In genomic region chr13:98332106-98332505, GRCm38 (mm10) we compare ENCODE assay signal across 8 mouse cellular contexts. TPM values are rescaled to one million over a fixed set of nuclear protein-coding genes. Genes with fewer than 3 reads are reported as not detected.
DNase-seq lines count a peak whose midpoint lies in the region; ATAC-seq and TF ChIP-seq lines count a peak whose summit lies in the region.
"Had no signal": no experiment of that assay in that cellular context is flagged by ENCODE, and none has a peak within 500 bp of the region (broad histone marks: within the 10 kb centered on the region; RNA-seq: fewer than 3 reads in every experiment).

No protein-coding gene starts in this region.

- H3K27ac ChIP-seq in layer of hippocampus, adult 2 months: no peak overlapping the region
- H3K27ac ChIP-seq in MEL (ENCODE audit: control insufficient read depth, low read depth, low read length): no peak overlapping the region
- no peak overlapping the region for H3K27ac ChIP-seq in embryonic facial prominence, embryonic 11.5 days (replicated peaks; ENCODE audit: low read depth, low read length)
- H3K27ac ChIP-seq in forebrain, embryonic 16.5 days (ENCODE audit: low read length): no peak overlapping the region
- H3K27ac ChIP-seq: hindbrain, embryonic 15.5 days had no signal

- no peak for TF ChIP-seq EP300 in MEL (IDR thresholded peaks at IDR 0.05; ENCODE audit: low read depth in 1 of 2, low read length in 2 of 2)

- peak; percentile 77 for TF ChIP-seq CTCF in layer of hippocampus, adult 2 months (conservative IDR thresholded peaks at IDR 0.05)
- TF ChIP-seq CTCF in MEL (IDR thresholded peaks at IDR 0.05 in 2 of 3, conservative IDR thresholded peaks at IDR 0.05 in 1 of 3; ENCODE audit: control insufficient read depth in 1 of 3, insufficient read depth in 1 of 3, low read depth in 2 of 3, low read length in 3 of 3, poor library complexity in 1 of 3, severe bottlenecking in 1 of 3): peak; percentile 47 to 61 (median 55)

- ATAC-seq in embryonic facial prominence, embryonic 11.5 days (replicated peaks; ENCODE audit: insufficient number of reproducible peaks, low FRiP score, low TSS enrichment, low read depth): no peak
- ATAC-seq in forebrain, embryonic 16.5 days: no peak

- no peaks in the 10 kb centered on the region for H3K79me2 ChIP-seq in MEL (ENCODE audit: control insufficient read depth, insufficient read depth, low read length, poor library complexity)

- TF ChIP-seq POLR2A in MEL (IDR thresholded peaks at IDR 0.05; ENCODE audit: control insufficient read depth in 1 of 2, insufficient read depth in 1 of 2, low read depth in 1 of 2, low read length in 2 of 2, poor library complexity in 1 of 2): no peak

- no peaks in the 10 kb centered on the region for H3K4me1 ChIP-seq in MEL (ENCODE audit: control insufficient read depth in 1 of 2, insufficient read depth in 2 of 2, low read length in 2 of 2)
- no peaks in the 10 kb centered on the region for H3K4me1 ChIP-seq in embryonic facial prominence, embryonic 11.5 days (ENCODE audit: control insufficient read depth, insufficient read depth, low read length)
- no peaks in the 10 kb centered on the region for H3K4me1 ChIP-seq in forebrain, embryonic 16.5 days (replicated peaks; ENCODE audit: control insufficient read depth, insufficient read depth, low read length)
- H3K4me1 ChIP-seq: hindbrain, embryonic 15.5 days had no signal

- H3K36me3 ChIP-seq in MEL (ENCODE audit: control insufficient read depth in 1 of 2, insufficient read depth in 2 of 2, low read length in 2 of 2): no peaks in the 10 kb centered on the region
- no peaks in the 10 kb centered on the region for H3K36me3 ChIP-seq in embryonic facial prominence, embryonic 11.5 days (replicated peaks; ENCODE audit: control insufficient read depth, insufficient read depth, low read depth, low read length)
- no peaks in the 10 kb centered on the region for H3K36me3 ChIP-seq in forebrain, embryonic 16.5 days (ENCODE audit: control insufficient read depth, insufficient read depth)
- H3K36me3 ChIP-seq: hindbrain, embryonic 15.5 days had no signal

- no peaks in the 10 kb centered on the region for H3K9me3 ChIP-seq in MEL (replicated peaks; ENCODE audit: insufficient read depth, low read length)
- no peaks in the 10 kb centered on the region for H3K9me3 ChIP-seq in embryonic facial prominence, embryonic 11.5 days (replicated peaks; ENCODE audit: control insufficient read depth, low read length)
- no peaks in the 10 kb centered on the region for H3K9me3 ChIP-seq in forebrain, embryonic 16.5 days (ENCODE audit: control insufficient read depth, low read length)
- H3K9me3 ChIP-seq: hindbrain, embryonic 15.5 days had no signal

- no peak overlapping the region for H3K9ac ChIP-seq in MEL (ENCODE audit: control insufficient read depth, low read depth, low read length, poor library complexity, severe bottlenecking)
- H3K9ac ChIP-seq in embryonic facial prominence, embryonic 11.5 days (replicated peaks; ENCODE audit: low read length): no peak overlapping the region
- no peak overlapping the region for H3K9ac ChIP-seq in forebrain, embryonic 16.5 days (replicated peaks; ENCODE audit: low read depth, low read length)
- H3K9ac ChIP-seq: hindbrain, embryonic 15.5 days had no signal

- no peak overlapping the region for H3K4me2 ChIP-seq in embryonic facial prominence, embryonic 11.5 days (ENCODE audit: low read depth, low read length)
- no peak overlapping the region for H3K4me2 ChIP-seq in forebrain, embryonic 16.5 days (ENCODE audit: low read length)
- H3K4me2 ChIP-seq: hindbrain, embryonic 15.5 days had no signal

- WGBS in embryonic facial prominence, embryonic 11.5 days: 50% methylated on average over 2 of the region's 2 CpGs
- WGBS in forebrain, embryonic 16.5 days: 51% methylated on average over 2 of the region's 2 CpGs

- H3K4me3 ChIP-seq in layer of hippocampus, adult 2 months: no peak overlapping the region
- no peak overlapping the region for H3K4me3 ChIP-seq in MEL (ENCODE audit: control insufficient read depth in 1 of 2, insufficient read depth in 1 of 2, low read depth in 2 of 2, low read length in 2 of 2)
- no peak overlapping the region for H3K4me3 ChIP-seq in embryonic facial prominence, embryonic 11.5 days (ENCODE audit: low read depth, low read length)
- no peak overlapping the region for H3K4me3 ChIP-seq in forebrain, embryonic 16.5 days (replicated peaks; ENCODE audit: low read length)
- H3K4me3 ChIP-seq: hindbrain, embryonic 15.5 days had no signal

- peak in 1 of 2 experiments; percentile 55 for DNase-seq in layer of hippocampus, adult 2 months (ENCODE audit: low spot score in 2 of 2)
- DNase-seq in layer of hippocampus, postnatal 14 days (ENCODE audit: low spot score in 2 of 2): no peak
- DNase-seq in MEL (ENCODE audit: low read depth, low spot score): peak; percentile 57
- DNase-seq in embryonic facial prominence, embryonic 11.5 days (ENCODE audit: low spot score): peak; percentile 20
- DNase-seq in lung, postnatal 36 days: peak; percentile 69
- DNase-seq in gastrocnemius, adult 18-20 months (ENCODE audit: low spot score): no peak

- H3K27me3 ChIP-seq in MEL (ENCODE audit: control insufficient read depth in 1 of 2, insufficient read depth in 2 of 2, low read length in 2 of 2): no peaks in the 10 kb centered on the region
- H3K27me3 ChIP-seq in embryonic facial prominence, embryonic 11.5 days (ENCODE audit: control insufficient read depth, insufficient read depth, low read length): no peaks in the 10 kb centered on the region
- H3K27me3 ChIP-seq in forebrain, embryonic 16.5 days (replicated peaks; ENCODE audit: control insufficient read depth, insufficient read depth, low read length): no peaks in the 10 kb centered on the region
- H3K27me3 ChIP-seq: hindbrain, embryonic 15.5 days had no signal

- peak; percentile 49 for TF ChIP-seq RAD21 in MEL (IDR thresholded peaks at IDR 0.05; ENCODE audit: low read depth, low read length)

TF ChIP-seq in MEL, 35 proteins besides CTCF, POLR2A, EP300 and RAD21:
- TF ChIP-seq NRF1 (IDR thresholded peaks at IDR 0.05; ENCODE audit: insufficient read depth, low read depth, low read length, poor library complexity, severe bottlenecking) (no peak), JUND (IDR thresholded peaks at IDR 0.05; ENCODE audit: low read depth, low read length) (no peak), ZC3H11A (IDR thresholded peaks at IDR 0.05; ENCODE audit: low read depth, low read length) (peak; percentile 23), RCOR1 (IDR thresholded peaks at IDR 0.05; ENCODE audit: low read depth, low read length) (no peak), E2F4 (IDR thresholded peaks at IDR 0.05; ENCODE audit: borderline replicate concordance, low read depth, low read length) (no peak), POLR2AphosphoS5 (IDR thresholded peaks at IDR 0.05; ENCODE audit: borderline replicate concordance, low read depth, low read length) (no peak), MAFK (IDR thresholded peaks at IDR 0.05; ENCODE audit: borderline replicate concordance, low read depth, low read length) (no peak), TBP (IDR thresholded peaks at IDR 0.05; ENCODE audit: low read depth, low read length) (no peak), CHD1 (IDR thresholded peaks at IDR 0.05; ENCODE audit: low read depth, low read length) (no peak), UBTF (IDR thresholded peaks at IDR 0.05; ENCODE audit: borderline replicate concordance, insufficient read depth, low read depth, low read length) (no peak), SMC3 (IDR thresholded peaks at IDR 0.05; ENCODE audit: low read depth, low read length) (peak; percentile 44), POLR2AphosphoS2 (IDR thresholded peaks at IDR 0.05; ENCODE audit: low read length) (no peak), MEF2A (IDR thresholded peaks at IDR 0.05; ENCODE audit: extremely low read depth, insufficient replicate concordance, low read depth, low read length, poor library complexity, severe bottlenecking) (no peak), BHLHE40 (IDR thresholded peaks at IDR 0.05; ENCODE audit: borderline replicate concordance, low read depth, low read length) (no peak), ETS1 (IDR thresholded peaks at IDR 0.05; ENCODE audit: low read depth, low read length) (no peak), ZKSCAN1 (IDR thresholded peaks at IDR 0.05; ENCODE audit: low read depth, low read length) (no peak), HCFC1 (IDR thresholded peaks at IDR 0.05; ENCODE audit: low read depth, low read length) (no peak)

RNA-seq across cellular contexts. Expression of gene Btf3, which starts 15.3 kb away (rescaled TPM):
- 100 to 1,000 TPM; 198 TPM for total RNA-seq in layer of hippocampus, adult 2 months (2021)
- total RNA-seq in layer of hippocampus, postnatal 14 days (2021): 100 to 1,000 TPM; 209 to 232 TPM
- 1,152 and 1,208 TPM in 2 replicates for total RNA-seq in MEL (2012; rRNA removed)
- 1,000 to 10,000 TPM in 1 of 2 experiments, 100 to 1,000 TPM in 1; 227 to 1,291 TPM for polyA plus RNA-seq in MEL (2012; ENCODE audit: insufficient read depth in 1 of 2, insufficient read length in 2 of 2, low read depth in 1 of 2, low replicate concordance in 2 of 2, missing spikeins in 1 of 2)
- polyA plus RNA-seq in embryonic facial prominence, embryonic 11.5 days (2014; fragmentation: Nextera tagmentation; extraction: Ambion mirVana): 952 and 1,036 TPM in 2 replicates
- 100 to 1,000 TPM; 227 to 231 TPM for total RNA-seq in gastrocnemius, adult 18-20 months (2021)
- polyA plus RNA-seq in forebrain, embryonic 16.5 days (2015; fragmentation: Nextera tagmentation; extraction: Ambion mirVana): 536 and 561 TPM in 2 replicates

RNA-seq across cellular contexts. Expression of gene Foxd1, which starts 21.9 kb away (rescaled TPM):
- 1 to 10 TPM in 1 of 2 experiments, under 1 TPM in 1; 0.69 to 1.2 TPM for total RNA-seq in layer of hippocampus, adult 2 months (2021)
- 1 to 10 TPM; 1.1 to 1.4 TPM for total RNA-seq in layer of hippocampus, postnatal 14 days (2021)
- total RNA-seq in MEL (2012; rRNA removed): not detected in 2 replicates
- not detected for polyA plus RNA-seq in MEL (2012; ENCODE audit: insufficient read depth in 1 of 2, insufficient read length in 2 of 2, low read depth in 1 of 2, low replicate concordance in 2 of 2, missing spikeins in 1 of 2)
- polyA plus RNA-seq in embryonic facial prominence, embryonic 11.5 days (2014; fragmentation: Nextera tagmentation; extraction: Ambion mirVana): 7.7 and 8.2 TPM in 2 replicates
- total RNA-seq in gastrocnemius, adult 18-20 months (2021): under 1 TPM in 1 of 2 experiments, not detected in 1; 0.12 TPM
- polyA plus RNA-seq in forebrain, embryonic 16.5 days (2015; fragmentation: Nextera tagmentation; extraction: Ambion mirVana): 0.46 and 0.50 TPM in 2 replicates

RNA-seq across cellular contexts. Expression of gene Gm21976, which starts 52.4 kb away (rescaled TPM):
- total RNA-seq in layer of hippocampus, adult 2 months (2021): not detected
- total RNA-seq in layer of hippocampus, postnatal 14 days (2021): not detected
- total RNA-seq in MEL (2012; rRNA removed): not detected in 2 replicates
- not detected for polyA plus RNA-seq in MEL (2012; ENCODE audit: insufficient read depth in 1 of 2, insufficient read length in 2 of 2, low read depth in 1 of 2, low replicate concordance in 2 of 2, missing spikeins in 1 of 2)
- not detected in 2 replicates for polyA plus RNA-seq in embryonic facial prominence, embryonic 11.5 days (2014; fragmentation: Nextera tagmentation; extraction: Ambion mirVana)
- not detected for total RNA-seq in gastrocnemius, adult 18-20 months (2021)
- polyA plus RNA-seq in forebrain, embryonic 16.5 days (2015; fragmentation: Nextera tagmentation; extraction: Ambion mirVana): not detected in 2 replicates
- polyA plus RNA-seq: hindbrain, embryonic 15.5 days had no signal

Comparison
In these comparisons a context has a peak if more than half of its experiments do, and no peak if none do; other contexts are left out.
1. DNase-seq: peak in MEL (single experiment), embryonic facial prominence, embryonic 11.5 days (single experiment) and lung, postnatal 36 days (single experiment); none in layer of hippocampus, postnatal 14 days (0 of 2) and gastrocnemius, adult 18-20 months (single experiment).